Mouse (Mus musculus): ENCODE results near the gene Porcn.

Gene Porcn

GRCm38 (mm10) chrX:8206694-8207197, 421 bp upstream of the Porcn start:
- no peak for DNase-seq (ENCODE audit: inconsistent ontology term)

GRCm38 (mm10) chrX:8205551-8205950, 774 bp downstream of the Porcn start:
- DNase-seq (ENCODE audit: inconsistent ontology term): no peak

GRCm38 (mm10) chrX:8205088-8205487, 1.2 kb downstream of the Porcn start:
- DNase-seq (ENCODE audit: inconsistent ontology term): no peak

GRCm38 (mm10) chrX:8204076-8204475, 2.2 kb downstream of the Porcn start:
- no peak for DNase-seq (ENCODE audit: inconsistent ontology term)

DNA sequence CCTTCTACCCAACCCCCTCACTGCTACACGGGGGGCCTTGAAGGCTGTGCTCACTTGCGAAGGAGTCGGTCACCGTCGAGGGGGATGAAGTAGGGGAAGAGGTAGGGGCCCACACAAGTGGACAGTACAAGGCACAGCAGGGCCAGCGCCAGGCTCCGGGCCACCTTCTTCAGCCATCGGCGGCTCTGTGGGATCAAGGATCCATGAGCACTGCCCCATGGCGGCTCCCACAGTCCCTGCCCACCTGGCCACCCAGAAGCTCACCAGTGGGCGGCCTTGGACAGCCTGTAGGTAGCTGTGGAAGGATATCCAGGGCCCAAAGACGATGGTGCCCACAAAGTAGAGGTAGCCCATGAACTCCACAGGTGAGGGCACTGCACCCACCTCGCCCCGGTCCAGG, 3.2 kb downstream of the Porcn start:
- no peak for DNase-seq (ENCODE audit: inconsistent ontology term)

GRCm38 (mm10) chrX:8193419-8193723, 13.0 kb downstream of the Porcn start, which contains the start of gene Ebp:
Gene Ebp (minus strand): TSS chrX:8193512.
- DNase-seq (ENCODE audit: inconsistent ontology term): no peak

DNA sequence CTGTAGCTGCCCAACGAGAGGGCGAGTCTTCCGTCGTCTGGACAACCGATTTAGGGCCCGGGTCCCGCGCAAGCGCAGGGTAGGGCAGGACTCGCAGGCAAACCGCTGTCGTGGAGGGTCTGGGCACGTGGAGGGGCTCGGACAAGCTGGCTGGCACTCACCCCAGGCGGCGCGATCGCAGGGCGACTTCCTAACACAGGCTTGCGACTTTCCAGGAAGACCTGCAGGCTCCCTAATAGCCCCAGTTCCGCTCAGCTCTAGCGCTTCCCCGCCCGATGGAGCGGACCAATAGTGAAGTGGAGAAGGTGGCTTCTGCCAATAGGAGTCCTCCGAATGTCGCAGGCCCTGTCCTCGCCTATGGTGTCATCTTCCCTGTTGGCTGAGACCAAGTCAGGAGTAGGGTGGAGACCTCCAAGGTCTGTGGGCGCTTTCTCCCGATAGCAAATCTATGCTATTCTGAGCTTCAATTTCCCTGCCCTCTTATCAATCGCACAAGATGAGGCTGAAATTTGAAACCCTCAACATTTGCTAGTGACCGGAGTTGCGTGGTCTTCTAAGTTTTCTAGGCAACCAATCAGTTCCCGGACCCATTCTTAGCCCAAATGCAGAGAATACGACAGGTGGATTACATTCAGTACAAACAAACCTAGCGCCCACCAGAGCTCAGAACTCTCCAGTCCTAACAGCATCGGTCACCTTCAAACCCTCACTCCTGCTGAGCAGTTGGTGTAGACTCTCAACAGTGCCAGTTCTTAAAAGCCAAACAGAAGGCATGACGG, 13.5 kb downstream of the Porcn start:
- DNase-seq (ENCODE audit: inconsistent ontology term): peak; percentile 87

DNA sequence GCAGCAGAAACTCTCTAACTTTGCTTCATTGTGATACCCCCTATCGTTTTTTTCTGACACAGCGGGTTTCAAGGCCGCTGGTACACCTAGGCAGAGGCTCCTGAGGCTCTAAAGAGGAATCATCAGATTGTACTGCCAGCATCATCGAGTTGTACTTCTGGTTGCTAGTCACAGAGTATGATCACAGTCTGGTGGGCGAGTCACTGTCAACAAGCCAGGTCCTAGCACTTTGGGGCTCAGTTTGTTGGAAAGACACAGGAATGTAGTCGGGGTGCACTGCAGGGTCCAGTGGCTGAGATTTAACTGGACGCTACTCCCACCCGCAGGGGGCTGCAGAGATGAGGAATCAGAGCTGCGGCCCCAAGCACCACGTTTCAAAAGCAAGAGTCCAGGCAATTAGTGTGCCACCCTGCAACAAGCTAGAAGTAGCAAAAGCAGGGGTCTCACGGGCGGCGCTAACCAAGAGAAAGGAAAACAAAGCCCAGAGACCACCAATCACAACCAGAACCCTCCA, 14.1 kb downstream of the Porcn start:
- DNase-seq (ENCODE audit: inconsistent ontology term): no peak

- DNase-seq (ENCODE audit: inconsistent ontology term): no peak
Observed at GRCm38 (mm10) chrX:8182871-8183540, 23.3 kb downstream of the Porcn start.

DNA sequence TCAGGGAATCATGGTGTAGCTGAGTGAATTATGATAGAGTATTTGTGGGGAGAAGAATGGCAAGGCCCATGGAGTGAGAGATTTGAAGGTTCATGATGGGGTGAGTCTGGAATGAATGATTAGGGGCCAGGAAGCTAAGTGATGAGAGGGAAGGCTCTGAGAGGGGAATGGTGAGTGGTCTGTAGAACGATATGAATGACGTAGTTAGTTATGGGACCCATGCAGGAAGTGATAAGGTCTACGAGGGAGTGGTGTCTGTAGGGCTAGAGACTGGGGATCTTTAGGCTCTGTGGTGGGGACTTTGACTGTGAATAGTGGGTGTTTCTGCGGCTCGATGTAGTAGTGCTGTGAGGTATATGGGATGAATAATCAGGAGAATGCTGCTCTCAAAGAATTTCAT, 26.7 kb downstream of the Porcn start:
- DNase-seq (ENCODE audit: inconsistent ontology term): no peak

DNA sequence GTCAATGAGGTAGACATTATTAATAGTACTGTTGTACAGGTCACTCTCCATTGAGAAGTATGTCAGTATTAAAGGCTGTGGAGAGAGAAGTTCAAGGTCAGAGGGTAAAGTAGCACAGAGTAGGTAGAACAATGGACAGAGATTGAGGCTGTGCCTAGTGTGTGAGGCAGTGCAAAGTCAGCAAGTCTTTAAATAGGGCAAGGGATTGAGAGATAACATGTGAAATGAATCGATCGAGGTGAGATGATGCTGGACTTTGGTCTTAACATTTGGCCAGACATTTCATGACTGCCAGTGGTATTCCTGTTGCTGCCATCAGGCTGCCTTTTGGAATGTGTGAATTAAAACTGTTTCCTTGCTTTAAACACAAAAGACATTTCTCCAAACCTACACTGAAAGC, 27.5 kb downstream of the Porcn start:
- no peak for DNase-seq (ENCODE audit: inconsistent ontology term)

GRCm38 (mm10) chrX:8175504-8176385, 30.6 kb downstream of the Porcn start, which contains the start of gene Tbc1d25:
Gene Tbc1d25 (minus strand): TSS chrX:8176181.
- DNase-seq (ENCODE audit: inconsistent ontology term): peak; percentile 91

- no peak for DNase-seq (ENCODE audit: inconsistent ontology term)
Observed at GRCm38 (mm10) chrX:8175169-8175503, 31.2 kb downstream of the Porcn start.

DNA sequence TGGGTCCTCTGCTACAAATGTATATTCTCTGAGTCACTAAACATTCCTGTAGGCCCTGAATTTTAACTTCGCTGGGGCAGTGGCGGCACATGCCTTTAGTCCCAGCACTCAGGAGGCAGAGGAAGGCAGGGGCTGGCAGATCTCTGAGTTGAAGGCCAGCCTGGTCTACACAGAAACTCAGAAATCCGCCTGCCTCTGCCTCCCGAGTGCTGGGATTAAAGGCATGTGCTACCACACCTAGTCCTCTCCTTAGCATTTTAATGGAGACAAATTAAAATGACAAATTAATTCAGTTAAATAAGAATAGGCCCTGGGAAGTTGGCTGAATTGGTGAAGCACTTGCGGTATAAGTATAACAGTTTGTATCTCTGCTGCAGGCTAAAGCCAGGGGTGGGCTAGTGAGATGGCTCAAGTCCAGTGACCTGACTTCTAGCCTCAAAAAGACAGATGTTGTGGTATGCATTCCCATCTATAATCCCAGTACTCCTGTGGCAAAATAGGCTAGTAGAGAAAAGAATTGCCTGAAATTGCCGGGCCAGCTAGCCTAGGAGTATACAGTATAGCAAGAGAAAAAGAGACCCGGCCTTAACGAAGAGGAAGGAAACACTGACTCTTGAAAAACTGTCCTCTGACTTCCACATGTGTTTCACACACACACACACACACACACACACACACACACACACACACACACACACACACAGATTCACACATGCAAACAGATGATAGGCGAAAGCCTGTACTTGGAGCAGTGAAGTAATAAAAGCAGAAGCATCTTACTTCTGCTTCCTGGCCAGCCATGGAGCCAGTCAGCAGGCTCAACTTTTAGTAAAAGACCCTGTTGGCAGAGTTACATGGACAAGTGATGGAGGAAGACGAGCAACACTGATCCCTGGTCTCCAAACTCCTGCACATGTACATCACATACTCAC, 38.3 kb downstream of the Porcn start:
- no peak for DNase-seq (ENCODE audit: inconsistent ontology term)

DNA sequence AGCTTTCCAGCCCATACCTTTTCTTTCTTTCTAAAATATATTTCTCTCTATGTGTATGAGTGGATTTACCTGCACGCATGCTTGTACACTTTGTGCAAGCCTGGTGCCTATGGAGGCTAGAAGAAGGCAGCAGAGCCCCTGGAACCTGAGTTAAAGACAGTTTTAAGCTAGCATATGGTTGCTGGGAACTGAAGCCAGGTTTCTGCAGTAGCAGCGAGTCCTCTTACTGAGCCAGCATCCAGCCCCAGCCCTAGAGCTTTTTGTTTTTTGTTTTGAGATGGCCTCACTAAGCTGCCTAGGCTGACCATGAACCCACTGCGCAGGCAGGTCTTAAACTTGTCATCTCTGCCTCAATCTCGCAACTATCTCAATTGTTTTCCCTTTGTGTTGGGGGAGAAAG, 41.9 kb downstream of the Porcn start:
- no peak for DNase-seq (ENCODE audit: inconsistent ontology term)

GRCm38 (mm10) chrX:8163076-8163475, 43.2 kb downstream of the Porcn start:
- DNase-seq (ENCODE audit: inconsistent ontology term): no peak

- DNase-seq (ENCODE audit: inconsistent ontology term): peak; percentile 88
Observed at GRCm38 (mm10) chrX:8145153-8145991, 61.0 kb downstream of the Porcn start, which contains the start of gene Rbm3. Gene Rbm3 (minus strand): TSS chrX:8145880.

All from Muller cell, postnatal 12 days (primary cell).